Mouse (Mus musculus): ENCODE data around the gene Frmd4b.

DNA sequence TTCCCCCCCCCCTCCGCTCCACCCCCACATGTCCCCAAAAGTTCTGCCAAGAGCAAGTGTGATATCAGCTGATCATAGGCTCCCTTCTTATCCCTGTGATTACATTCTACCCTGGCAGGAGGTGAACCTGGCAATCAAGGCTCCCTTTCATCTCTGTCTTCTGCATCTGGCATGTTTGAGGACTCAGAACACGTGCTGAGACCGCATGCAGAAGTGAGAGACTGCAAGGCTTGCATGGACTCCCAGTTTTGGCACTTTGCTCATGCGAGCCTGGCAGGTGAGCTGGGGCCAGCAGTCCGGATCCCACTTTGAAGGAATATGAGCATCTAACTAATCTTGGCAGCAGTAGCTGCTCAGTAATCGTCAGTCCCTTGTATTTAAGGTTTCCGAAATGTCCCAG lies 39.1 kb downstream of the Frmd4b start:
- TF ChIP-seq POLR2A (IDR thresholded peaks at IDR 0.05; ENCODE audit: low read depth, low read length), result no peak
- TF ChIP-seq CTCF (IDR thresholded peaks at IDR 0.05; ENCODE audit: extremely low read depth, insufficient read length, insufficient replicate concordance, low read depth, low read length), result no peak

Data from small intestine, adult 2 months (tissue).